Mouse (Mus musculus): ENCODE data around the gene Itgb1bp1.

GRCm38 (mm10) chr12:21207422-21207821 is 78.7 kb downstream of the Itgb1bp1 start:
- TF ChIP-seq CTCF (IDR thresholded peaks at IDR 0.05; ENCODE audit: low read depth, low read length) (no peak), GATA1 (IDR thresholded peaks at IDR 0.05; ENCODE audit: borderline replicate concordance, low read length) (no peak), TAL1 (conservative IDR thresholded peaks at IDR 0.05; ENCODE audit: low read depth, low read length) (no peak), GATA2 (IDR thresholded peaks at IDR 0.05; ENCODE audit: borderline replicate concordance, low read depth, low read length) (no peak), POLR2AphosphoS5 (IDR thresholded peaks at IDR 0.05; ENCODE audit: insufficient replicate concordance, low read depth, low read length) (no peak)
